31 mouse cellular contexts compared by ENCODE assay signal in genomic region chr9:89600677-89601076, GRCm38 (mm10). TPM values are rescaled to one million over a fixed set of nuclear protein-coding genes. Genes with fewer than 3 reads are reported as not detected.
DNase-seq lines count a peak whose midpoint lies in the region; ATAC-seq lines count a peak whose summit lies in the region.
"Had no signal": no experiment of that assay in that cellular context is flagged by ENCODE, and none has a peak within 500 bp of the region (broad histone marks: within the 10 kb centered on the region; RNA-seq: fewer than 3 reads in every experiment).

No protein-coding gene starts in this region.

- H3K27ac ChIP-seq in forebrain, embryonic 13.5 days = no peak overlapping the region
- no peak overlapping the region for H3K27ac ChIP-seq in forebrain, embryonic 10.5 days
- H3K27ac ChIP-seq: gastrocnemius, adult 2 months; heart, embryonic 13.5 days; hindbrain, embryonic 14.5 days; kidney, embryonic 15.5 days; limb, embryonic 12.5 days; liver, embryonic 15.5 days; midbrain, embryonic 12.5 days; neural tube, embryonic 12.5 days had no signal

- no peaks in the 10 kb centered on the region for H3K27me3 ChIP-seq in forebrain, embryonic 13.5 days
- H3K27me3 ChIP-seq in forebrain, embryonic 10.5 days (ENCODE audit: poor library complexity, severe bottlenecking) = no peaks in the 10 kb centered on the region
- no peaks in the 10 kb centered on the region for H3K27me3 ChIP-seq in megakaryocyte, embryonic 14.5 days (replicated peaks)
- H3K27me3 ChIP-seq: heart, embryonic 13.5 days; kidney, embryonic 15.5 days; limb, embryonic 12.5 days; liver, embryonic 15.5 days; midbrain, embryonic 12.5 days; neural tube, embryonic 12.5 days had no signal

- no peak overlapping the region for H3K9ac ChIP-seq in forebrain, embryonic 13.5 days
- H3K9ac ChIP-seq: heart, embryonic 13.5 days; hindbrain, embryonic 14.5 days; kidney, embryonic 15.5 days; limb, embryonic 12.5 days; liver, embryonic 15.5 days; lung, embryonic 14.5 days; midbrain, embryonic 12.5 days; neural tube, embryonic 12.5 days had no signal

- no peaks in the 10 kb centered on the region for H3K4me1 ChIP-seq in forebrain, embryonic 13.5 days
- H3K4me1 ChIP-seq in forebrain, embryonic 10.5 days = no peaks in the 10 kb centered on the region
- H3K4me1 ChIP-seq in megakaryocyte, embryonic 14.5 days = no peaks in the 10 kb centered on the region
- H3K4me1 ChIP-seq: heart, embryonic 13.5 days; kidney, embryonic 15.5 days; limb, embryonic 12.5 days; liver, embryonic 15.5 days; midbrain, embryonic 12.5 days; neural tube, embryonic 12.5 days had no signal

- no peaks in the 10 kb centered on the region for H3K36me3 ChIP-seq in forebrain, embryonic 13.5 days (ENCODE audit: poor library complexity, severe bottlenecking)
- no peaks in the 10 kb centered on the region for H3K36me3 ChIP-seq in forebrain, embryonic 10.5 days (replicated peaks)
- no peaks in the 10 kb centered on the region for H3K36me3 ChIP-seq in megakaryocyte, embryonic 14.5 days (replicated peaks; ENCODE audit: low read length)
- H3K36me3 ChIP-seq: heart, embryonic 13.5 days; kidney, embryonic 15.5 days; limb, embryonic 12.5 days; liver, embryonic 15.5 days; midbrain, embryonic 12.5 days had no signal

- no peaks in the 10 kb centered on the region for H3K9me3 ChIP-seq in forebrain, embryonic 13.5 days (replicated peaks)
- H3K9me3 ChIP-seq in forebrain, embryonic 10.5 days = no peaks in the 10 kb centered on the region
- H3K9me3 ChIP-seq in megakaryocyte, embryonic 14.5 days = peaks cover 38% of the 10 kb centered on the region
- H3K9me3 ChIP-seq: heart, embryonic 13.5 days; kidney, embryonic 15.5 days; limb, embryonic 12.5 days; liver, embryonic 15.5 days; midbrain, embryonic 12.5 days; neural tube, embryonic 12.5 days had no signal

- H3K4me3 ChIP-seq in forebrain, embryonic 13.5 days = no peak overlapping the region
- no peak overlapping the region for H3K4me3 ChIP-seq in forebrain, embryonic 10.5 days
- peak overlapping the region; percentile 34 for H3K4me3 ChIP-seq in megakaryocyte, embryonic 14.5 days (replicated peaks)
- H3K4me3 ChIP-seq: erythroblast, embryonic 14.5 days; gastrocnemius, adult 2 months; heart, embryonic 13.5 days; kidney, embryonic 15.5 days; limb, embryonic 12.5 days; liver, embryonic 15.5 days; midbrain, embryonic 12.5 days; myocyte; neural tube, embryonic 12.5 days had no signal

- DNase-seq in forebrain, embryonic 10.5 days (ENCODE audit: extremely low spot score, low spot score) = no peak
- DNase-seq in cerebellum, adult 9-11 months = peak; percentile 89
- DNase-seq in spleen, postnatal 14 days (ENCODE audit: low spot score in 2 of 2) = no peak
- DNase-seq in right cerebral cortex, postnatal 25 days = no peak
- DNase-seq in thymus, adult 18-20 months = no peak
- DNase-seq: adrenal gland, postnatal 10 days; gastrocnemius, adult 2 months; heart, postnatal 10 days; kidney, adult 18-20 months; kidney, postnatal 25 days; layer of hippocampus, postnatal 36 days; lung, embryonic 14.5 days; lung, postnatal 14 days had no signal

- H3K4me2 ChIP-seq in forebrain, embryonic 13.5 days = no peak overlapping the region
- H3K4me2 ChIP-seq: heart, embryonic 13.5 days; hindbrain, embryonic 14.5 days; kidney, embryonic 15.5 days; limb, embryonic 12.5 days; liver, embryonic 15.5 days; lung, embryonic 14.5 days; midbrain, embryonic 12.5 days; neural tube, embryonic 12.5 days had no signal

- WGBS in forebrain, embryonic 13.5 days = 89% methylated on average over 7 of the region's 7 CpGs
- 91% methylated on average over 7 of the region's 7 CpGs for WGBS in forebrain, embryonic 10.5 days

- ATAC-seq in forebrain, embryonic 13.5 days = 0 out of 2 replicates have a peak, but pooled peaks have one; percentile 38
- no peak for ATAC-seq in megakaryocyte, adult 5-6 weeks (ENCODE audit: poor library complexity, severe bottlenecking)
- ATAC-seq: forebrain, embryonic 14.5 days; Patski had no signal

RNA-seq across cellular contexts. Expression of gene Minar1, which starts 22.2 kb away (rescaled TPM):
- 0.19 and 0.34 TPM in 2 replicates for polyA plus RNA-seq in forebrain, embryonic 13.5 days (2015; fragmentation: Nextera tagmentation; extraction: Ambion mirVana)
- 0.04 and 0.20 TPM in 2 replicates for polyA plus RNA-seq in forebrain, embryonic 10.5 days (2016; fragmentation: Nextera tagmentation; extraction: Ambion mirVana)
- polyA plus RNA-seq in megakaryocyte, embryonic 14.5 days (2012; ENCODE audit: insufficient read depth, low replicate concordance) = not detected in 2 replicates
- total RNA-seq in megakaryocyte, adult 5-6 weeks (2015) = not detected in 2 replicates
- total RNA-seq in megakaryocyte, adult 5-6 weeks (2017) = not detected in 2 replicates
- total RNA-seq: hematopoietic stem cell, adult 5-6 weeks; liver, adult 2 months; MEL had no signal
- polyA plus RNA-seq: erythroblast, embryonic 14.5 days; liver, adult 2 months; myocyte; Patski; testis, adult 2 months had no signal
